Mouse (Mus musculus): ENCODE data around the gene Scarf1. TPM values are rescaled to one million over a fixed set of nuclear protein-coding genes. Genes with fewer than 3 reads are reported as not detected.
A peak's percentile ranks its signal among the peaks of the same experiment; 100 is the strongest.

Gene Scarf1
- polyA plus RNA-seq (2014; fragmentation: Nextera tagmentation; extraction: Ambion mirVana): 1.8 and 3.8 TPM in 2 replicates

- Histone ChIP-seq H3K9ac (replicated peaks; ENCODE audit: low read depth, low read length) (no peak within 1 kb of the TSS), H3K27me3 (ENCODE audit: control insufficient read depth, insufficient read depth, low read length) (no peaks in the 10 kb centered on the region), H3K9me3 (ENCODE audit: control insufficient read depth, low read length) (no peaks in the 10 kb centered on the region), H3K36me3 (ENCODE audit: control insufficient read depth, insufficient read depth, low read length) (peaks cover 11% of the 10 kb centered on the region), H3K4me3 (ENCODE audit: low read depth, low read length) (no peak within 1 kb of the TSS), H3K27ac (ENCODE audit: low read depth, low read length) (no peak within 1 kb of the TSS), H3K4me1 (ENCODE audit: control insufficient read depth, insufficient read depth, low read length) (peaks cover 8% of the 10 kb centered on the region; the same call in 1 of the 2 replicates), H3K4me2 (ENCODE audit: low read depth, low read length) (peak within 1 kb of the TSS; percentile 6; the same call in 1 of the 2 replicates)
- WGBS: 58% methylated on average over 8 of the region's 8 CpGs
- ATAC-seq (ENCODE audit: low read depth): no peak
Observed at GRCm38 (mm10) chr11:75513336-75513735, at the start of gene Scarf1. TSS of gene Scarf1 (plus strand) at chr11:75513540.

- 73% methylated on average over 4 of the region's 4 CpGs for WGBS
- Histone ChIP-seq H3K9ac (replicated peaks; ENCODE audit: low read depth, low read length) (no peak overlapping the region), H3K4me2 (ENCODE audit: low read depth, low read length) (no peak overlapping the region)
Observed at GRCm38 (mm10) chr11:75463624-75464023, 49.7 kb upstream of the Scarf1 start.

DNA sequence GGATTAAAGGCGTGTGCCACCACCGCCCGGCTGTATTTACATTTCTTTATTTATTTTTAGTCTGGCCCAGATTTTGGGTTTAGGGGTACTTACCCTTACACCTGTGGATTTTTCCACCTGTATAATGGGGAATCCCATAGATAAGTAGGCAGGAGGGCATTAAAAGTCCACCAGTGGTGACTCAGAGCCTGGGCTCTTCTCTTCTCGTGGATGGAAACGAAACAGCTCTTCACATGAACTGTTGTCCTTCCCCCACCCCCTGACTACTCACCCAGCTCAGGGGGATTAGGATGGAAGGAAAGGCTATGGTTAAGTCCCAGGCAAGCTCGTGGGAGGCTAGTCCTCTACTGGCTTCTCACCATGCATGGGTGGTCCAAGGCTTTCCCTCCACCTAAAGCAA is 48.9 kb upstream of the Scarf1 start:
- Histone ChIP-seq H3K27ac (ENCODE audit: low read depth, low read length) (no peak overlapping the region), H3K27me3 (ENCODE audit: control insufficient read depth, insufficient read depth, low read length) (no peaks in the 10 kb centered on the region), H3K9ac (replicated peaks; ENCODE audit: low read depth, low read length) (no peak overlapping the region), H3K9me3 (ENCODE audit: control insufficient read depth, low read length) (no peaks in the 10 kb centered on the region), H3K36me3 (ENCODE audit: control insufficient read depth, insufficient read depth, low read length) (0 out of 2 replicates have a peak, but pooled peaks cover 6% of the 10 kb centered on the region), H3K4me1 (ENCODE audit: control insufficient read depth, insufficient read depth, low read length) (peaks cover 16% of the 10 kb centered on the region), H3K4me3 (ENCODE audit: low read depth, low read length) (no peak overlapping the region), H3K4me2 (ENCODE audit: low read depth, low read length) (no peak overlapping the region)
- ATAC-seq (ENCODE audit: low read depth): no peak
- WGBS: 88% methylated on average over 6 of the region's 6 CpGs

More at GRCm38 (mm10) chr11:75463624-75464023, 49.7 kb upstream of the Scarf1 start:
- H3K36me3 ChIP-seq (ENCODE audit: control insufficient read depth, insufficient read depth, low read length): 0 out of 2 replicates have a peak, but pooled peaks cover 6% of the 10 kb centered on the region
- no peaks in the 10 kb centered on the region for H3K27me3 ChIP-seq (ENCODE audit: control insufficient read depth, insufficient read depth, low read length)
- ATAC-seq (ENCODE audit: low read depth): no peak
- no peak overlapping the region for H3K4me3 ChIP-seq (ENCODE audit: low read depth, low read length)
- H3K4me1 ChIP-seq (ENCODE audit: control insufficient read depth, insufficient read depth, low read length): peaks cover 16% of the 10 kb centered on the region
- H3K9me3 ChIP-seq (ENCODE audit: control insufficient read depth, low read length): no peaks in the 10 kb centered on the region
- H3K27ac ChIP-seq (ENCODE audit: low read depth, low read length): no peak overlapping the region

DNA sequence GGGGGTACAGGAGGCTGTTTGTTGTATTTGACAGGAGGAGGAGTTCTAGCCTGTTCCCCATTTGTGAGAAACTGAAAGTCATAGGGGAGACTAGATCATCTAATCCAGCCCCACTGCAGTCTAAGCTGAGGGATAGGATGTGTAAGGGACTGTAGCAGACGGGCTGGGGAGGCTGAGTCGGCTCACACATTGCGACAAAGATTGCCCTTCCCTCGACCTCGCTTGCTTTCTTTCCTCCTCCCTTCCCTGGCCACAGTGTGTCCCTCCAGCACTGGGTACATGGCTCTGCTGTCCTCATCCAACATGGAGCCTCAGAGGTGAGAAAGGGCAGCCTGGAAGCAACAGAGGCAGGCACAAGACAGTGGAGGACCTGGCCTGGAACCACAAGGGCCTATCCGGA is 48.3 kb upstream of the Scarf1 start:
- Histone ChIP-seq H3K4me3 (ENCODE audit: low read depth, low read length) (no peak overlapping the region), H3K9ac (replicated peaks; ENCODE audit: low read depth, low read length) (no peak overlapping the region), H3K27ac (ENCODE audit: low read depth, low read length) (no peak overlapping the region), H3K27me3 (ENCODE audit: control insufficient read depth, insufficient read depth, low read length) (no peaks in the 10 kb centered on the region), H3K4me1 (ENCODE audit: control insufficient read depth, insufficient read depth, low read length) (peaks cover 11% of the 10 kb centered on the region), H3K9me3 (ENCODE audit: control insufficient read depth, low read length) (no peaks in the 10 kb centered on the region), H3K36me3 (ENCODE audit: control insufficient read depth, insufficient read depth, low read length) (0 out of 2 replicates have a peak, but pooled peaks cover 6% of the 10 kb centered on the region), H3K4me2 (ENCODE audit: low read depth, low read length) (no peak overlapping the region)
- no peak for ATAC-seq (ENCODE audit: low read depth)
- 87% methylated on average over 6 of the region's 6 CpGs for WGBS

DNA sequence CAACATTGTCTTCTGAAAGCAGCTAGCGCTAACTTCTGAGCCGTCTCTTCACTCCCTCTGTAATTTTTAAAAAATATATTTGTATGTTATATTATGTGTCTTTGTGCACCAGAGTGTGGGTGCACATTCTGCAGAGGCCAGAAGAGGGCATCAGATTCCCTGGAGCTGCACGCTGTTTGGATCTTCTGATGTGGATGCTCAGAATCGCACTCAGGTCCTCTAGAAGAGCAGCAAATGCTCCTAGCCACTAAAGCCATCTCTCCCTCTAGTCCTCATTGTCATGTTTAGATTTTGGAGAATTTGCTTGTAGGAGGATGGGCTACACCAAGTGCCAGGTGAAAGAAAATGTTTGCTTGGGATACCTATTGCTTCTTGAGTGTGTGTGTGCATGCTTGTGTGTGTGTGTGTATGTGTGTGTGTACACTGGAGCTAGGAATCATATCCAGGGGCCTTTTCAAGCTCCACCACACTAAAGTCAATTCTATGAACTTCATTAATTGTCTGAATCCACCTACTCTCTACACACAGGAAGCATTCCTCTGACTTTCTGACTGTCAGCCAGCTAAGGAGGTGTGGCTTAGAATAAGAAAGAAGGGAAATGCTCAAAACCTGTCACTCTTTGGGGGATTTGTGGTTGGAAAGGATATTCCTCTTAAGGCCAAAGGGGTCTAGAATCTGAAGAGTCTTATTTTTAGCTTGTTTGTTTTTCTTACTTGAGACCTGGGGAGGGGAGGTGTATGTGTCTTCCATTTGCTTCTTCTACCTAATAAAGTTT is 46.4 kb upstream of the Scarf1 start:
- Histone ChIP-seq H3K4me2 (ENCODE audit: low read depth, low read length) (no peak overlapping the region), H3K36me3 (ENCODE audit: control insufficient read depth, insufficient read depth, low read length) (0 out of 2 replicates have a peak, but pooled peaks cover 6% of the 10 kb centered on the region), H3K4me3 (ENCODE audit: low read depth, low read length) (no peak overlapping the region), H3K27ac (ENCODE audit: low read depth, low read length) (no peak overlapping the region), H3K27me3 (ENCODE audit: control insufficient read depth, insufficient read depth, low read length) (no peaks in the 10 kb centered on the region), H3K4me1 (ENCODE audit: control insufficient read depth, insufficient read depth, low read length) (peaks cover 7% of the 10 kb centered on the region; the same call in 1 of the 2 replicates), H3K9ac (replicated peaks; ENCODE audit: low read depth, low read length) (no peak overlapping the region), H3K9me3 (ENCODE audit: control insufficient read depth, low read length) (no peaks in the 10 kb centered on the region)
- ATAC-seq (ENCODE audit: low read depth): no peak
- 97% methylated on average over 4 of the region's 4 CpGs for WGBS

GRCm38 (mm10) chr11:75467512-75468215 is 45.7 kb upstream of the Scarf1 start:
- ATAC-seq (ENCODE audit: low read depth): peak; percentile 41; the same call in 1 of the 2 replicates
- Histone ChIP-seq H3K4me3 (ENCODE audit: low read depth, low read length) (peak overlapping the region; percentile 21; the same call in 1 of the 2 replicates), H3K27ac (ENCODE audit: low read depth, low read length) (no peak overlapping the region), H3K36me3 (ENCODE audit: control insufficient read depth, insufficient read depth, low read length) (0 out of 2 replicates have a peak, but pooled peaks cover 6% of the 10 kb centered on the region), H3K27me3 (ENCODE audit: control insufficient read depth, insufficient read depth, low read length) (no peaks in the 10 kb centered on the region), H3K9ac (replicated peaks; ENCODE audit: low read depth, low read length) (peak overlapping the region; percentile 28; the same call in 1 of the 2 replicates), H3K4me1 (ENCODE audit: control insufficient read depth, insufficient read depth, low read length) (no peaks in the 10 kb centered on the region), H3K4me2 (ENCODE audit: low read depth, low read length) (peak overlapping the region; percentile 45), H3K9me3 (ENCODE audit: control insufficient read depth, low read length) (no peaks in the 10 kb centered on the region)
- WGBS: 20% methylated on average over 19 of the region's 19 CpGs

DNA sequence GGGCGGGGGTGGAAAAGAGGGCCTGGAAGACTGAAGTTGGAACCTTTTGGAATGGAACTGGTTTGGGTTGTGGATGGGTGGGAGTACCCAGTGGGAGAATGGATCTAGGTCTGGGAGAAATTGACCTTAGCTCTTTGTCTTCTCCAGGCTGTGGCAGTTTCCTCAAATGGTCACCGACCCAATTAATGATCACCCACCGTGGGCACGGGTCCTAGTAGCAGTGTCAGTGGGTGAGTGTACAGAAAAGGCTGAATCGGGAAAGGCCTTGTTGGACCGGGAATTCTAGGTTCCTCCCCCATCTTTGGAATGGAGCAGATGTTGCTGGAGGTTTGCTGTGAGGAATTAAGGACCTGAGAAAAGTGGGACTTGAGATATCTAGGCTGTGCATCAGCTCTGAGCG is 44.9 kb upstream of the Scarf1 start:
- 0 out of 2 replicates have a peak, but pooled peaks cover 6% of the 10 kb centered on the region for H3K36me3 ChIP-seq (ENCODE audit: control insufficient read depth, insufficient read depth, low read length)
- WGBS: 75% methylated on average over 7 of the region's 7 CpGs
- peak overlapping the region; percentile 28; the same call in 1 of the 2 replicates for H3K9ac ChIP-seq (replicated peaks; ENCODE audit: low read depth, low read length)
- H3K27ac ChIP-seq (ENCODE audit: low read depth, low read length): no peak overlapping the region
- no peaks in the 10 kb centered on the region for H3K9me3 ChIP-seq (ENCODE audit: control insufficient read depth, low read length)
- no peak for ATAC-seq (ENCODE audit: low read depth)
- peak overlapping the region; percentile 45 for H3K4me2 ChIP-seq (ENCODE audit: low read depth, low read length)
- H3K4me3 ChIP-seq (ENCODE audit: low read depth, low read length): peak overlapping the region; percentile 21; the same call in 1 of the 2 replicates
- H3K4me1 ChIP-seq (ENCODE audit: control insufficient read depth, insufficient read depth, low read length): no peaks in the 10 kb centered on the region
- H3K27me3 ChIP-seq (ENCODE audit: control insufficient read depth, insufficient read depth, low read length): no peaks in the 10 kb centered on the region

DNA sequence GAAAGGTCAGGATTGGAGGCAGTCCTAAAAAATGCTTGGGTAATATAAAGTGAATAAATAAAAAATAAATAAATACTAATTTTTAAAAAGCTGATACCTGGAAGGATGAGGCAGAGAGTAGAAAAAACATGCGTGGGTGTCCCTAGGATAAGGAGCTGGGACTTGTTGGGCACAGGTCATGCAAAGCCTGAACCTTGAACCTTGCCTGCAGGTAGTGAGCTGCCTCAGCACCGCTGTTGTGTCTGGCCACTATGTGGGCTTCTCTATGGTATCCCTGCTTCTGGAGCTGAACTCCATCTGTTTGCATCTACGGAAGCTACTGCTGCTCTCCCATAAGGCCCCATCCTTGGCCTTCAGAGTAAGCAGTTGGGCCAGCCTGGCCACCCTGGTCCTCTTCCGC is 44.1 kb upstream of the Scarf1 start:
- no peaks in the 10 kb centered on the region for H3K9me3 ChIP-seq (ENCODE audit: control insufficient read depth, low read length)
- 0 out of 2 replicates have a peak, but pooled peaks cover 6% of the 10 kb centered on the region for H3K36me3 ChIP-seq (ENCODE audit: control insufficient read depth, insufficient read depth, low read length)
- no peak for ATAC-seq (ENCODE audit: low read depth)
- no peaks in the 10 kb centered on the region for H3K4me1 ChIP-seq (ENCODE audit: control insufficient read depth, insufficient read depth, low read length)
- H3K4me3 ChIP-seq (ENCODE audit: low read depth, low read length): no peak overlapping the region
- no peak overlapping the region for H3K4me2 ChIP-seq (ENCODE audit: low read depth, low read length)
- H3K9ac ChIP-seq (replicated peaks; ENCODE audit: low read depth, low read length): no peak overlapping the region
- WGBS: 91% methylated on average over 4 of the region's 4 CpGs
- H3K27ac ChIP-seq (ENCODE audit: low read depth, low read length): no peak overlapping the region
- no peaks in the 10 kb centered on the region for H3K27me3 ChIP-seq (ENCODE audit: control insufficient read depth, insufficient read depth, low read length)

GRCm38 (mm10) chr11:75470675-75471074 is 42.7 kb upstream of the Scarf1 start:
- Histone ChIP-seq H3K9me3 (ENCODE audit: control insufficient read depth, low read length) (no peaks in the 10 kb centered on the region), H3K27me3 (ENCODE audit: control insufficient read depth, insufficient read depth, low read length) (no peaks in the 10 kb centered on the region), H3K4me3 (ENCODE audit: low read depth, low read length) (no peak overlapping the region), H3K27ac (ENCODE audit: low read depth, low read length) (no peak overlapping the region), H3K4me2 (ENCODE audit: low read depth, low read length) (no peak overlapping the region), H3K4me1 (ENCODE audit: control insufficient read depth, insufficient read depth, low read length) (no peaks in the 10 kb centered on the region), H3K36me3 (ENCODE audit: control insufficient read depth, insufficient read depth, low read length) (no peaks in the 10 kb centered on the region), H3K9ac (replicated peaks; ENCODE audit: low read depth, low read length) (no peak overlapping the region)
- 86% methylated on average over 3 of the region's 3 CpGs for whole genome bisulfite sequencing
- no peak for ATAC-seq (ENCODE audit: low read depth)
